Mouse (Mus musculus): ENCODE measurements around the gene Itga8.

Gene Itga8

DNA sequence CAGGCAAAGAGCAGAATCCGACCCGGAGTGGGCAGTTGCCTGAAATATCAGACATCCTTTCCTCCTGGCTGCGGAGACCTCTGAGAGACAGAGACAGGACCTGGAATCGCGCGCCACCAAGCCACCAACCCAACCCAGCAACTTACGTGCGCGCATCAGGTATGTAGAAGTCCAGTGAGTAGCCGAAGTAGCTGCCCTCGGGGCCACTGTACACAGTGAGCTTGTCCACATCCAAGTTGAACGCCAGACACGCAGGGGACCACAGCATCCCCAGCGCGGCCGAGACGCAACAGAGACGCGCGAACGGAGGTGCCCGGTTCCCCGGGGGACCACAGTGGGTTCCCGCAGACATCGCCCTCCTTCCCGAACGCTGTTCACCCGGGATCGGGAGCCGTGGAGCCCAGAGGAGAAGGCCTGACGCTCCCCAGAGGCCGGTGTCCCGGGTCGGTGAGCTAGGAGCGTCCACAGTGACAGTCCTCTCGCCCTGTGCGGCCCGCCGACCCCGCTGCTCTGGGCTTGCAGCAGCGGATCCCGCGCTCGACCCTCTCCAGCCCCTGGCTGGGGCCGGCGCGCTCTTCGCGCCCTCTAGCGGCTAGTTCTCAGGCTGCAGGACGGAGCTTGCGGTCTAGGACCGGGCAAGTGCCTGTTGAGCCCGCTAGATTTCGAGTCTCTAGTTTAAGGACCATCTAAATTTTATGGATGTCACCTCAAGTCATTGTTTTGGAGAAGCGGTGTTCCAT lies at the start of gene Itga8:
Gene Itga8 (minus strand): TSS at position 492 of the 740 bp plus-strand sequence.
- DNase-seq (ENCODE audit: low spot score in 2 of 2), result peak; percentile 86 to 87

- DNase-seq (ENCODE audit: low spot score in 2 of 2), result no peak
Observed at GRCm38 (mm10) chr2:12348914-12349313, 47.2 kb upstream of the Itga8 start.

DNA sequence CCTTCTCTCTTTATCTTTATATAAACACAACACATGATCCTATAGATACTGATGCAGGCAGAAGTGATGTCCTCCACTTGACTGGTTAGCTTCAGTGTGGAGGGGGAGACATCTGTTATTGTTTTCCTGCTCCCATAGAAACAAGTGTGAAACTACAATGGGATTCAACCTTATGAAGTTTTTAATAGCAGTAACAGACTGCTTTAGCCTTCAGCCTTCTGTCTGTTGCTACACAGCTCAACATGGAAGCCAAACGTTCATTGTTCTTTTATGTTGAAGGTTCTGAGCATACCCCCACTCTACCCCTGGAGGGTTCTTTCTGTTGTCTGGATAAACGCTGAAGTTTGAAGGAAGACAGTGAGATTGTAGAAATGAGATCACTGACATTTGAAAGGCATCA lies 30.2 kb upstream of the Itga8 start:
- DNase-seq (ENCODE audit: low spot score in 2 of 2), result no peak

- DNase-seq (ENCODE audit: low spot score in 2 of 2), result no peak
Observed at GRCm38 (mm10) chr2:12329620-12330019, 27.9 kb upstream of the Itga8 start.

- DNase-seq (ENCODE audit: low spot score in 2 of 2), result no peak
Observed at GRCm38 (mm10) chr2:12329068-12329407, 27.3 kb upstream of the Itga8 start.

GRCm38 (mm10) chr2:12328355-12329067 lies 26.8 kb upstream of the Itga8 start:
- DNase-seq (ENCODE audit: low spot score in 2 of 2), result no peak

- DNase-seq (ENCODE audit: low spot score in 2 of 2), result no peak
Observed at GRCm38 (mm10) chr2:12327691-12328354, 26.1 kb upstream of the Itga8 start.

DNA sequence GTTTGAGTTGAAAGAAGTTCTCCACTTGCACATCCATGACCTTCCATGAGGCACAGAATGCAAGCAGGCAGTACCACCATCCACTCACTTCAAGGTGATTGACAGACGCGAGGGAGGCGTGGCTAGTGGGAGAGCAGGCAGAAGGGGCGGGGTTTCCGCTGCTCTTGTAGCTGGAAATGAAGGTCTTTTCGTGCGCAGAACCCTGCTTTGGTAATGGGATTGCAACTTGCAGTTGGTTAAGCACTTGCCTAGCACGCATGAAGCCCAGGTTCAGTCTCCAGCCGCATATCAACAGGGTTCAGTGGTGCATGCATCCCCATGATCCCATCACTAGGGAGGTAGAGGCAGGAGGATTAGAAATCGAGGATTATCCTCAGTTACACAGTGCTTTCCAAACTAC lies 25.5 kb upstream of the Itga8 start:
- DNase-seq (ENCODE audit: low spot score in 2 of 2), result no peak

DNA sequence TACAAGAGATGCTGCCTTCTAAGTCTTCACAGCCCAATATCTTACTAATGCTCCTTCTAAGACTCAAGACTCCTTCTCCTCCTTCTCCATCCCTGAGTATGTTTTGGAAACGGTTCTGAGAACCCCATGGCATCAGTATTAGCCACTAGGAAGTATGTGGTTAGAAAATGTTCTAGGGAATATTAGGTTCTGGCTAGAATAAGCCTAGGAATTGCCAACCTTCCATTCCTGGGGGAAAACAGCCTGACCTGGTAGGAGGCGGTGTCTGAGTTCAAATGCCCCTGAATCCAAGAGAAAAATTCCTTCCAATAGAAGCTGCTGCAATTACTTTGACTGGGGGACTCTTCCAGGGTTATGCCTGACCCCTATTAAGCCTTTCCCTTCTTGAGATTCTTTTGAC lies 24.1 kb upstream of the Itga8 start:
- DNase-seq (ENCODE audit: low spot score in 2 of 2), result no peak

GRCm38 (mm10) chr2:12325417-12325816 lies 23.7 kb upstream of the Itga8 start:
- no peak for DNase-seq (ENCODE audit: low spot score in 2 of 2)

DNA sequence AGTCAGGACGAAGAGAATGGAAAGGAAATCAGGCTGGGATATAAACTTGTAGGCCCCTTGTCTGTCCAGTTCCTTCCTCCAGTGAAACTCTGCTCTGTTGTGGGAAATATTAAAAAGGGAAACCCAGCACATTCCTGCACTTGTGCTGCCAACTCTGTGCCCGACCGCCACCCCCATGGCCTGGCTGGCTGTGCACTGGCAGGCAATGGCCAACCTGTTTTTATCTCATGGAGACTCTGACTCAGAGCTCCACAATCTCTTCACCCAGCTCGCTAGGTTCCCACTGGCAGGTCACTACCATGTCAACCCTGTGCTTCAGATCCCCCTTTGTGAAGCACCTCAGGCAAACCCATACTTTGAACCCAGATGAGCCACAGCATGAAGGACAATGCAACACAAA lies 19.2 kb upstream of the Itga8 start:
- no peak for DNase-seq (ENCODE audit: low spot score in 2 of 2)

DNA sequence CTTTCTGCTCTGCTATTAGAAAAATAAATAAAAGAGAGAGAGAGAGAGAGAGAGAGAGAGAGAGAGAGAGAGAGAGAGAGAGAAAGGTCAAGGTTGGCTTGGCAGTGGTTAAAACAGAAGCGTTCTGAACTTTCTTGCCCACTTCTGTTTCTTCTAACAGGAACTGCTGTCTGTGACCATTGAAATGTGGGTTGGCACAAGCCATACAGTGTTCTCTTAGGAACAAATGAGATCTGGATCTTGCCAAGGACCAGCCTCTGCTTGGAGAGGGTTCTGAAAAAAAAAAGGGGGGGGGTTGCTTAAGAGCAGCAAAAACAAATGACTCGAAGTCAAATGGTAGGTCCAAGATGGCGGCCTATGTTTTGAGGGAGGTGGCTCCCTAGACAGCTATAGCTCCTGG lies 17.0 kb upstream of the Itga8 start:
- no peak for DNase-seq (ENCODE audit: low spot score in 2 of 2)

GRCm38 (mm10) chr2:12318036-12318435 lies 16.3 kb upstream of the Itga8 start:
- no peak for DNase-seq (ENCODE audit: low spot score in 2 of 2)

DNA sequence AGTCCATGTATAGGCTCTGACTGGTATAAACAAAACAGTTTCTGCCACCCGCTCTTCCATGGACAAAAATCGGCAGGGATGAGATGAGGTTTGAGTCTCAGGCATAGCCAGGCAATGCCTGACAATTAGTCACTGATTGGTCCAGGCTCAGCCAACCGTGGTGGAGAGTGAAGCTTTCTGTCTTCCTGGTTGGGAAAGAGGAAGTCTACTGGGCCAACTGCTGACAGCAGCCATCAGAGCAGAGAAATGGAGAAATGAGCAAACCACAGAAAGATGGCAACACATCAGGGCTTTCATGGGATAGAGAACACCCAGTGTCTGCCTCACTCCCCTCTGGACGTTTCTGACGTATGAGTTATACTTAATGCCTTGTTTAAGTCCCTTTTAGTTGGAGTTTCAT lies 15.6 kb upstream of the Itga8 start:
- DNase-seq (ENCODE audit: low spot score in 2 of 2), result no peak

GRCm38 (mm10) chr2:12316361-12316760 lies 14.6 kb upstream of the Itga8 start:
- no peak for DNase-seq (ENCODE audit: low spot score in 2 of 2)

- DNase-seq (ENCODE audit: low spot score in 2 of 2), result no peak
Observed at GRCm38 (mm10) chr2:12314028-12314427, 12.3 kb upstream of the Itga8 start.

DNA sequence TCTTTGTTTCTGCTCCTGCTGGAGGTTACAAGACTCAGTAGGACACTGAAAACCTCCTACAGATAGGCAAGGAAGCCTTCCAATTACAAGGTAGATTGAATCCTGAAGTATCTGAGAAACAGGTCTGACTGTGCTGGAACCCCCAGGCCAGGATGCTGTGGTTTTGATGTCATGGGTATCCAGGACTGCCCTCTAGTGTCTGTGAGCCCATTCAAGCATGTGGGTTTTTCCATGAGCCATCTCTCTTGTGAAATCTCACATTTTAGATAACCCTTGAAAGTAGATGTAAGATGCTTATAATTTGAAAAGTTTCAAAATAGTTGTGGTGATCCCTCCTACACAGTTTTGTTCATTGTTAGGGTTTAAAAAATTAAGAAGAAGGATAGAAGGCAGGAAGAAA lies 6.7 kb upstream of the Itga8 start:
- DNase-seq (ENCODE audit: low spot score in 2 of 2), result no peak

DNA sequence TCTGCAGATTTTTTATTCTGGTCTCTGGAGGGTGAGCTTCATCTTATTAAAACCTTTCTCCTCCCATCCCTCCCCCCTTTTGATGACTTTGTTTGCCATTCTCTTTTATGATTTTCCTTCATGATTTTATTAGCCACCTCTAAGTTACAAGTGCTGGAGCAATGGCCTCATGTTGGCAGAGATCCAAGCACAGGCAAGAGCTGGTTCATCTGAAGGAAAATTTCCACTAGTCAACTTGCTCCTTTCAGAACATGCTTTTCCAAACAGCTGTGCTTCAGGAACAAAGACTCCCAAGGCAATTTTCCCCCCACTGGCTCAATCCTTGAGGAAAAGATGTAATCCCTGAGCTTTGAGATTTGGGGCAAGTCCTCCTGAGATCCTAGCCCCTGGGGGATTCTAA lies 5.6 kb upstream of the Itga8 start:
- DNase-seq (ENCODE audit: low spot score in 2 of 2), result no peak

- no peak for DNase-seq (ENCODE audit: low spot score in 2 of 2)
Observed at GRCm38 (mm10) chr2:12305064-12305650, 3.4 kb upstream of the Itga8 start.

DNA sequence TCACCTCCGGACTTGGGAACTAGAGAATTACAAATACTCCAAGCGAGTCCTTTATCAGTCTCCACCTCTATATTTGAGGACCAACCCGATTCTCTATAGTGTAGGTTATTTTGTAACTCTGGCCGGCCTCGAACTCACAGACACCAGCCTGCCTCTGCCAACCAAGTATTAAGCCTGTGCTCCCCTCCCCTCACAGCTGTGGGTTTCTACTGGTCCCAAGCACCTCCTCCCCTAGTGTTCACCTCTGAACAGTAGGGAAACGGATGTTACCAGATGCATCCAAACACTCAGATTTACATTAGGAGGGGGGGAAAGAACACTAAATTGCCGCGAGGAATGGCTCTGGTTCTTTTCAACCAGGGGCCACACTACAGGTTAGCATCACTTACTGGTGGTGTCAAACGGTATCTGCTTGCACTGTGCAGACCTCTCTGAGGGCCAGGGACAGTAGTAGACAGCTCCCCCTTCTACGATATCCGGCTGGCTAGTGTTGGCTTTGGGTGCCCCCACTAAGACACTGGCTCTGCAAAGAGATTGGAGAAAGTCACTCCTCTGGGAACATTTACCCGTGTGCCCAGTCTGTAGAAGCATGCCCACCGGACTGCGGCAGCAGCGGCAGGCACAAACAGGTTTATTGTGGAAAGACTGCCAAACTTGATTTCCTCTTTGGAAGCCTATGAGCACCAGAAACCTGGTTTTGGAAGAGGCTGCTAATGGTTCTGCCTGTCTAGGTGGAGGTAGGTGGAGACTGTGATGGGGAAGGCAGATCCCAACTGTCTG lies 1.1 kb downstream of the Itga8 start:
- peak in 1 of 2 experiments; percentile 35 for DNase-seq (ENCODE audit: low spot score in 2 of 2)

DNA sequence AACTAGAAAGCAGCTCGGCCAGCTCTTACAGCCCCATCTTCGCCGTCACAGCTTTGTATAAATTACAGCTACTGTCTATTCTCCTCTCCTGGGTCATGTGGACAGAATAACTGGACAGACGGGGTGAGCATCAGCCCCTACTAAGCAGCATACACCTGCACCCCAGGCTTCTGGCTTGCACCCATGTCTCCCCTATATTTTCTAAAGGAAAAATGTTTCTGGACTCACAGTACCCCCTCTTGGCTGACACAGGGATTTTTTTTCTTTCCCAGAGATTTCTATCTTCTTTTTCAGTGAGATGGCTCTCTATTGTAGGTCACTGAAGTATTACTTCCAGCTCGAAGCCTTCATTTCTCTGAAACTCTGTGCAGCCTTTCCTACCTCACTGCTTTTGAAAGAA lies 4.4 kb downstream of the Itga8 start:
- no peak for DNase-seq (ENCODE audit: low spot score in 2 of 2)

DNA sequence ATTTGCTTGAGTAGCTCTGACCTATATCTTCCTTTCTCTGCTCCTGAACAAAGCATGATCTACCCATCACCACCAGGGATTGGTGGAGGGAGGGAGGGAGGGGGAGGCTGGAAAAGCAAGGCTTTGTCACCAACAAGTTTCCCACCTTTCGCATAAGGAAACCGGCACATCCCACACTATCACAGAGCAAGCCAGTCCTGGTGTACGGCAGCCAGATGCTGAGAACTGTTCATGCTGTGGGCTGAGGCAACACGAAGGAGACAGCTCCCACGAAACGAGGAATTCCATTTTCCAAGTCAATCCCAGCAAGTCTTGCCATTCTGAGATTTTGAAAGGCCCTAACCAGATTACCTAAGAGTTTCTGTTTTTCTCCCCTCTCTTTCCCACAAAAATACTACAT lies 6.6 kb downstream of the Itga8 start:
- peak; percentile 54 to 69 for DNase-seq (ENCODE audit: low spot score in 2 of 2)

All from right cerebral cortex, adult 2 months (tissue).